Mouse (Mus musculus): Measurements from ENCODE around the gene Snx32.

DNA sequence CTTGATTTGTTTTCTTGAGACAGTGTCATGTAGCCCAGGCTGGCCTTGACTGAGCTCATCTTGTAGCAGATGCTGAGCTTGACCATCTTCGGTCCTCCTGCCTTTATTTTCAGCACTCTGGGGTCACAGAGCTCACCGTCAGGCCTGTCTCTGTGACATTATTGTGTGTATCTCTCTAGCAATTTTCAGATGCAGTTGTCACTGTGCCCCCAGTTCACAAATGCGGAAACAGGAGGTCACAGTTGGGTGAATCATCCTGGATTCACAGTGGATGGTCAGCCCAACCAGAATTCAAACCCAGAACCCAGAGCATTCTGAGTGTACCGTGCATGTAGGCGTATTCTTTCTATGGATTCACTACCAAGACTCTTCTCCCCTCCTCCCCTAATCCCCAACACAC is 64.6 kb downstream of the Snx32 start:
- no peak for TF ChIP-seq CTCF (IDR thresholded peaks at IDR 0.05; ENCODE audit: borderline replicate concordance, insufficient read depth, low read length)
- no peak for TF ChIP-seq POLR2A (IDR thresholded peaks at IDR 0.05; ENCODE audit: low read depth, low read length)
